Mouse (Mus musculus): ENCODE measurements around the gene Cox8b. TPM values are rescaled to one million over a fixed set of nuclear protein-coding genes. Genes with fewer than 3 reads are reported as not detected.

Gene Cox8b
- total and polyA plus RNA-seq, 2 experiments from 2014 or later: not detected

- DNase-seq (ENCODE audit: low spot score) (no peak), ATAC-seq (ENCODE audit: low FRiP score) (no peak)
- Histone ChIP-seq H3K36me3 (ENCODE audit: insufficient read depth, low read length) (no peaks in the 10 kb centered on the region), H3K9me3 (ENCODE audit: low read length) (no peaks in the 10 kb centered on the region), H3K27ac (ENCODE audit: low read depth, low read length) (no peak overlapping the region), H3K4me3 (ENCODE audit: low read depth, low read length) (peak overlapping the region; percentile 40; the same call in 1 of the 2 replicates), H3K9ac (replicated peaks; ENCODE audit: low read length, poor library complexity, severe bottlenecking) (no peak overlapping the region), H3K27me3 (ENCODE audit: insufficient read depth, low read length) (peaks cover 60% of the 10 kb centered on the region), H3K4me1 (ENCODE audit: insufficient read depth, low read length) (peaks cover 9% of the 10 kb centered on the region; the same call in 1 of the 2 replicates), H3K4me2 (ENCODE audit: low read depth, low read length, poor library complexity, severe bottlenecking) (peak overlapping the region; percentile 80; the same call in 1 of the 2 replicates)
- 27% methylated on average over 22 of the region's 22 CpGs for WGBS
- no peak for TF ChIP-seq CTCF (IDR thresholded peaks at IDR 0.05)
Measured at GRCm38 (mm10) chr7:140921225-140921975, 21.2 kb upstream of the Cox8b start.

GRCm38 (mm10) chr7:140920418-140921029, 20.3 kb upstream of the Cox8b start, which contains the start of gene Nlrp6:
Gene Nlrp6 (plus strand): TSS chr7:140920902.
- Histone ChIP-seq H3K36me3 (ENCODE audit: insufficient read depth, low read length) (no peaks in the 10 kb centered on the region), H3K27me3 (ENCODE audit: insufficient read depth, low read length) (peaks cover 60% of the 10 kb centered on the region), H3K9ac (replicated peaks; ENCODE audit: low read length, poor library complexity, severe bottlenecking) (no peak within 1 kb of the TSS), H3K9me3 (ENCODE audit: low read length) (no peaks in the 10 kb centered on the region), H3K27ac (ENCODE audit: low read depth, low read length) (no peak within 1 kb of the TSS), H3K4me1 (ENCODE audit: insufficient read depth, low read length) (peaks cover 9% of the 10 kb centered on the region; the same call in 1 of the 2 replicates), H3K4me3 (ENCODE audit: low read depth, low read length) (no peak within 1 kb of the TSS; the same call in 1 of the 2 replicates), H3K4me2 (ENCODE audit: low read depth, low read length, poor library complexity, severe bottlenecking) (no peak within 1 kb of the TSS)
- 82% methylated on average over 8 of the region's 8 CpGs for WGBS
- no peak for TF ChIP-seq CTCF (IDR thresholded peaks at IDR 0.05)
- DNase-seq (ENCODE audit: low spot score) (no peak), ATAC-seq (ENCODE audit: low FRiP score) (no peak)

GRCm38 (mm10) chr7:140919911-140920310, 19.7 kb upstream of the Cox8b start:
- no peak for ATAC-seq (ENCODE audit: low FRiP score)
- WGBS: 81% methylated on average over 4 of the region's 4 CpGs

GRCm38 (mm10) chr7:140914031-140914690, 13.9 kb upstream of the Cox8b start:
- 87% methylated on average over 8 of the region's 8 CpGs for WGBS
- H3K27me3 ChIP-seq (ENCODE audit: insufficient read depth, low read length): no peaks in the 10 kb centered on the region
- no peaks in the 10 kb centered on the region for H3K9me3 ChIP-seq (ENCODE audit: low read length)
- TF ChIP-seq CTCF (IDR thresholded peaks at IDR 0.05): no peak
- no peak overlapping the region for H3K4me3 ChIP-seq (ENCODE audit: low read depth, low read length)
- no peak overlapping the region for H3K4me2 ChIP-seq (ENCODE audit: low read depth, low read length, poor library complexity, severe bottlenecking)
- DNase-seq (ENCODE audit: low spot score) (no peak), ATAC-seq (ENCODE audit: low FRiP score) (no peak)
- H3K27ac ChIP-seq (ENCODE audit: low read depth, low read length): no peak overlapping the region
- no peaks in the 10 kb centered on the region for H3K36me3 ChIP-seq (ENCODE audit: insufficient read depth, low read length)
- H3K4me1 ChIP-seq (ENCODE audit: insufficient read depth, low read length): no peaks in the 10 kb centered on the region
- no peak overlapping the region for H3K9ac ChIP-seq (replicated peaks; ENCODE audit: low read length, poor library complexity, severe bottlenecking)

More at GRCm38 (mm10) chr7:140919911-140920310, 19.7 kb upstream of the Cox8b start:
- no peak overlapping the region for H3K4me3 ChIP-seq (ENCODE audit: low read depth, low read length)
- no peak overlapping the region for H3K4me2 ChIP-seq (ENCODE audit: low read depth, low read length, poor library complexity, severe bottlenecking)
- H3K9me3 ChIP-seq (ENCODE audit: low read length): no peaks in the 10 kb centered on the region
- TF ChIP-seq CTCF (IDR thresholded peaks at IDR 0.05): no peak
- no peak for DNase-seq (ENCODE audit: low spot score)
- H3K9ac ChIP-seq (replicated peaks; ENCODE audit: low read length, poor library complexity, severe bottlenecking): no peak overlapping the region
- no peaks in the 10 kb centered on the region for H3K36me3 ChIP-seq (ENCODE audit: insufficient read depth, low read length)
- H3K4me1 ChIP-seq (ENCODE audit: insufficient read depth, low read length): peaks cover 9% of the 10 kb centered on the region; the same call in 1 of the 2 replicates
- H3K27me3 ChIP-seq (ENCODE audit: insufficient read depth, low read length): peaks cover 55% of the 10 kb centered on the region
- H3K27ac ChIP-seq (ENCODE audit: low read depth, low read length): no peak overlapping the region

- no peak overlapping the region for H3K4me2 ChIP-seq (ENCODE audit: low read depth, low read length, poor library complexity, severe bottlenecking)
- H3K4me3 ChIP-seq (ENCODE audit: low read depth, low read length): no peak overlapping the region
- WGBS: 79% methylated on average over 5 of the region's 5 CpGs
- H3K9ac ChIP-seq (replicated peaks; ENCODE audit: low read length, poor library complexity, severe bottlenecking): no peak overlapping the region
- no peaks in the 10 kb centered on the region for H3K9me3 ChIP-seq (ENCODE audit: low read length)
- H3K4me1 ChIP-seq (ENCODE audit: insufficient read depth, low read length): no peaks in the 10 kb centered on the region
- no peak overlapping the region for H3K27ac ChIP-seq (ENCODE audit: low read depth, low read length)
- H3K27me3 ChIP-seq (ENCODE audit: insufficient read depth, low read length): no peaks in the 10 kb centered on the region
- no peak for TF ChIP-seq CTCF (IDR thresholded peaks at IDR 0.05)
- no peaks in the 10 kb centered on the region for H3K36me3 ChIP-seq (ENCODE audit: insufficient read depth, low read length)
- DNase-seq (ENCODE audit: low spot score) (no peak), ATAC-seq (ENCODE audit: low FRiP score) (no peak)
Measured at GRCm38 (mm10) chr7:140912846-140913482, 12.7 kb upstream of the Cox8b start.
